Mouse (Mus musculus) left cerebral cortex, adult 8-10 months (tissue): Measurements from ENCODE around the gene Lxn. TPM values are rescaled to one million over a fixed set of nuclear protein-coding genes. Genes with fewer than 3 reads are reported as not detected.

Experiments
- DNase-seq, 2 experiments: peaks; one replicate each; pipeline ENCODE4 v3.0.0; 2022; ENCODE audit warnings: low spot score in 2 of 2
- total RNA-seq, 4 experiments: library from RNA; stranded (reverse); gene quantifications; 2 replicates each; pipeline ENCODE4 v1.2.4; 2022

Lxn gene
- total RNA-seq, 4 experiments from 2014 or later: 35.1 to 45.9 (median 40.3) TPM

DNA sequence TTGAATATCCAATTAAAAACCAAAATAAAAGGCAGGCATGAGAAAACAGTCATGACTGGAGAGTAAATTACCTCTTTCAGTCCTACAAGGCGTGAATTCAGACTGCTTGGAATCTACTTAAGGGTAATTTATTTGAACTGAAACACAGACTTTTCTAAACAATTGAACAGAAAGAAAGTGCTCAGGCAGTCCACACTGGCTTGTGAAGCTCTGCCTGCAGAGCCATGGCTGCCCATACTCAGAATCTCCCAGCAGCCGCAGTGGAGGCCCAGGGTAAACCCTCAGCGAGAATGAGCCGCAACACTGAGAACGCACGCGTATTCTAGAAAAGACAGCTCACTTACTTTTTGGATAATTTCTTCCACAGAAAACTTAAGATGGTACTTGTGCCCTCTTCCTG, 1.7 kb downstream of the Lxn start:
- DNase-seq: no peak

GRCm38 (mm10) chr3:67459881-67460280, 3.8 kb downstream of the Lxn start:
- DNase-seq: no peak

- no peak for DNase-seq
Observed at GRCm38 (mm10) chr3:67450601-67451210, 13.0 kb downstream of the Lxn start.

GRCm38 (mm10) chr3:67449660-67450059, 14.1 kb downstream of the Lxn start:
- DNase-seq: peak in 1 of 2 experiments; percentile 18

DNA sequence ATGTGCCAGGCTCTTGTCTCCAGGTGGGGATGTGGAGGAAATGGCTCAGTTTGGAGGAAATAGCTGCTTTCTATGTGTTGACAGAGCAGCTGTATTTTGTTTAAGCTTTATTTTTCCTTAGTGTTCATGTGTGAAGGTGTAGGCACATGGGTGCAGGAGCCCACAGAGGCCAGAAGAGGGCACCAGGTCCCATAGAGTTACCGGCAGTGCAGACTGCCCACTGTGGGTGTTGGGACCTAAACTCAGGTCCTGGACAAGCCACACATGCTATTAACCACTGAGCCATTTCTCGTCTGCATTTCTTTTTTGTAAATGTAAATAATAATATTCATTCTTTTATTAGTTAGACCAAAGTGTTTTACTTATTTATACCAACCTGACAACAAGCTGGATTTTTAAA, 16.6 kb downstream of the Lxn start:
- DNase-seq: no peak

GRCm38 (mm10) chr3:67434011-67434410, 29.7 kb downstream of the Lxn start:
- no peak for DNase-seq

DNA sequence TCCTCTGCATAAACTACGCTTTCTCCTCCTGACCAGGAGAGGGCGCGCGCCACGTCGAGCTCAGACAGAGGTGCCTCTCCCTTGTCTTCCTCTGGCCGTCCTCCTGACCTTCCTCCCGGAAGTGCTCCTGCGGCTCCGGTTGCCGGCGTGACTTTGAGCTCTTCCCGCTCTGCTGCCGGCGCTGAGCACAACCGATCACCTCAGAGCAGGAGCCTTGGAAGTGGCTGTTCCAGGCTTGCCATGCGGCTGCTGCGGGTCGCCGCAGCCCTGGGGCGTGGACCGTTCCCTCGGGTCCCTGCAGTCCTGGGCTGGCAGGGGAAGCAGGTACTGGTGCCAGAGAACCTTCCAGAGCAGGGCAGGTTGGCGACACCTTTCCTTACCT, 33.7 kb downstream of the Lxn start, which contains the start of gene Gfm1:
Gfm1 (plus strand) TSS at position 98 of the 382 bp plus-strand sequence.
- DNase-seq: peak; percentile 72 to 84

DNA sequence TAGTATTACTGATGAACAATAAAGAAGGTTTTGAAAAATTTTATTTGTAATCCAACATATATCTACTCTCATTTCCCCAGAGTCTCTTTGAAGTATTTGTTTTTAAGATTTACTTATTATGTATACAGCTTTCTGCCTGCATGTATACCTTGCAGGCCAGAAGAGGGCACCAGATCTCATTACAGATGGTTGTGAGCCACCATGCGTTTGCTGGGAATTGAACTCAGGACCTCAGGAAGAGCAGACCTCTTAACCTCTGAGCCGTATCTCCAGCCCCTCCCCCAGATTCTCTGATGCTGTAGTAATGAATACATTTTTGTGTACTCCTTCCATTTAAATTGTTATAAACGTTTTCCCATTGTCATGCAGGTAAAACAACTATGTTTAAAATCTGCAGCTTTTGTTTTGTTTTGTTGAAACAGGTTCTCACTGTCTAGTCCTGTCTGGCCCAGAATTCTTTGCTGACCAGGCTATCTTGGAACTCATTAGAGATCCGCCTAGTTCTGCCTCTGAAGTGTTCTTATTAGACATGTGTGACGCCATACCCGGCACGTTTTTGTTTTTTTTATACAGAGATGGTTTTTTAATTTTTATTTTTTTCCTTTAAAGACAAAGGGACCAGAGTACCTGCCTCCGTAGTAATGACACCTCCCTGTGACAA, 34.3 kb downstream of the Lxn start:
- no peak for DNase-seq

Other genes starting within 250 kb of the Lxn start
- 1 to 10 TPM in 3 of 4 experiments, under 1 TPM in 1; 0.89 to 2.1 (median 1.5) TPM for gene Mlf1, start 89.8 kb downstream of the Lxn start, total RNA-seq
- gene Gm17402, start 88.8 kb downstream of the Lxn start, total RNA-seq: not detected
- gene Gfm1, start 33.8 kb downstream of the Lxn start, total RNA-seq: 10 to 100 TPM; 48.0 to 60.1 (median 52.6) TPM
- 1 to 10 TPM; 1.6 to 2.3 (median 2.0) TPM for gene Rarres1, start 51.6 kb upstream of the Lxn start, total RNA-seq
- gene Mfsd1, start 118.8 kb upstream of the Lxn start, total RNA-seq: 10 to 100 TPM; 32.2 to 45.5 (median 40.7) TPM